Mouse (Mus musculus): ENCODE data around the gene Lrrc8a.

The Lrrc8a gene

GRCm38 (mm10) chr2:30239777-30240176 is 2.3 kb downstream of the Lrrc8a start:
- DNase-seq (ENCODE audit: low spot score), result peak; percentile 40

- DNase-seq (ENCODE audit: low spot score), result no peak
Measured at GRCm38 (mm10) chr2:30240267-30240666, 2.8 kb downstream of the Lrrc8a start, which contains the start of gene Gm28035. Gene Gm28035, plus strand, starts transcription at chr2:30240567.

- no peak for DNase-seq (ENCODE audit: low spot score)
Measured at GRCm38 (mm10) chr2:30242509-30242908, 5.0 kb downstream of the Lrrc8a start.

GRCm38 (mm10) chr2:30243391-30243790 is 5.9 kb downstream of the Lrrc8a start:
- no peak for DNase-seq (ENCODE audit: low spot score)

- DNase-seq (ENCODE audit: low spot score), result no peak
Measured at GRCm38 (mm10) chr2:30244595-30245178, 7.2 kb downstream of the Lrrc8a start.

- no peak for DNase-seq (ENCODE audit: low spot score)
Measured at GRCm38 (mm10) chr2:30247036-30247435, 9.5 kb downstream of the Lrrc8a start.

GRCm38 (mm10) chr2:30247681-30248080 is 10.2 kb downstream of the Lrrc8a start:
- no peak for DNase-seq (ENCODE audit: low spot score)

GRCm38 (mm10) chr2:30249182-30249581 is 11.7 kb downstream of the Lrrc8a start:
- DNase-seq (ENCODE audit: low spot score), result no peak

- no peak for DNase-seq (ENCODE audit: low spot score)
Measured at GRCm38 (mm10) chr2:30250166-30251128, 12.9 kb downstream of the Lrrc8a start.

- DNase-seq (ENCODE audit: low spot score), result peak; percentile 43
Measured at GRCm38 (mm10) chr2:30251417-30252104, 14.0 kb downstream of the Lrrc8a start.

GRCm38 (mm10) chr2:30252521-30252920 is 15.0 kb downstream of the Lrrc8a start:
- DNase-seq (ENCODE audit: low spot score), result no peak

GRCm38 (mm10) chr2:30253809-30254208 is 16.3 kb downstream of the Lrrc8a start:
- DNase-seq (ENCODE audit: low spot score), result no peak

GRCm38 (mm10) chr2:30255631-30256395 is 18.3 kb downstream of the Lrrc8a start:
- no peak for DNase-seq (ENCODE audit: low spot score)

- DNase-seq (ENCODE audit: low spot score), result no peak
Measured at GRCm38 (mm10) chr2:30256616-30257350, 19.3 kb downstream of the Lrrc8a start.

GRCm38 (mm10) chr2:30257699-30258460 is 20.4 kb downstream of the Lrrc8a start:
- DNase-seq (ENCODE audit: low spot score), result no peak

GRCm38 (mm10) chr2:30258600-30258999 is 21.1 kb downstream of the Lrrc8a start:
- DNase-seq (ENCODE audit: low spot score), result no peak

- no peak for DNase-seq (ENCODE audit: low spot score)
Measured at GRCm38 (mm10) chr2:30259131-30260064, 21.9 kb downstream of the Lrrc8a start.

GRCm38 (mm10) chr2:30261064-30261736 is 23.7 kb downstream of the Lrrc8a start:
- no peak for DNase-seq (ENCODE audit: low spot score)
